Mouse (Mus musculus) heart, postnatal 0 days (tissue): Measurements from ENCODE around the gene Rbks. TPM values are rescaled to one million over a fixed set of nuclear protein-coding genes. Genes with fewer than 3 reads are reported as not detected.

Experiments used
- ATAC-seq: fragments of 200-750 bp; cut with Nextera tagmentation; 2 replicates; pipeline ENCODE4 v1.8.0; 2017; ENCODE audit warnings: low read depth, moderate number of reproducible peaks, moderate library complexity; ENCODE audit not compliant: insufficient read depth
- DNase-seq: peaks from one replicate; pipeline ENCODE4 v3.0.0-alpha.2; 2016; ENCODE audit warnings: low spot score
- H3K27ac ChIP-seq: fragments of 300-500 bp; sonication (generic); 2 replicates; pipeline ENCODE4 v1.5.1; 2014; ENCODE audit warnings: low read depth, mild to moderate bottlenecking
- H3K27me3 ChIP-seq: fragments of 300-500 bp; sonication (generic); 2 replicates; pipeline ENCODE4 v1.6.1; 2014; ENCODE audit warnings: low read length, mixed read lengths; ENCODE audit not compliant: control insufficient read depth, insufficient read depth
- H3K36me3 ChIP-seq: fragments of 300-500 bp; sonication (generic); replicated peaks from 2 replicates; pipeline ENCODE4 v1.6.1; 2014; ENCODE audit warnings: low read length, mixed read lengths; ENCODE audit not compliant: control insufficient read depth, insufficient read depth
- H3K4me1 ChIP-seq: fragments of 300-500 bp; sonication (generic); 2 replicates; pipeline ENCODE4 v1.6.1; 2014; ENCODE audit warnings: antibody characterized with exemption; ENCODE audit not compliant: control insufficient read depth, insufficient read depth
- H3K4me2 ChIP-seq: fragments of 300-500 bp; sonication (generic); 2 replicates; pipeline ENCODE4 v1.6.1; 2014; ENCODE audit warnings: low read depth, mild to moderate bottlenecking, low read length, moderate library complexity
- H3K4me3 ChIP-seq: fragments of 300-500 bp; sonication (generic); 2 replicates; pipeline ENCODE4 v1.5.1; 2014; ENCODE audit warnings: low read depth, low read length
- H3K9ac ChIP-seq: fragments of 300-500 bp; sonication (generic); replicated peaks from 2 replicates; pipeline ENCODE4 v1.6.1; 2014; ENCODE audit warnings: low read depth, low read length, mixed read lengths
- H3K9me3 ChIP-seq: fragments of 300-500 bp; sonication (generic); replicated peaks from 2 replicates; pipeline ENCODE4 v1.6.1; 2016; ENCODE audit warnings: low read length; ENCODE audit not compliant: control insufficient read depth
- CTCF ChIP-seq: IDR thresholded peaks from 2 replicates; pipeline ENCODE4 v1.5.1; 2016; ENCODE audit warnings: antibody characterized with exemption, control low read depth, low read depth
- EP300 ChIP-seq: IDR thresholded peaks from 2 replicates; pipeline ENCODE4 v1.6.1; 2016; ENCODE audit warnings: antibody characterized with exemption, low read depth
- WGBS: fragments of 180-500 bp; shearing (Covaris S2); extraction: QIAGEN DNeasy Blood & Tissue Kit; methylation state at CpG from one replicate; pipeline ENCODE4 v1.1.7; 2014; 5-methylcytosine and 5-hydroxymethylcytosine counted together
- polyA plus RNA-seq: library from polyadenylated mRNA; unstranded; fragments of >200 nt; fragmentation: Nextera tagmentation; extraction: Ambion mirVana; gene quantifications from 2 replicates; pipeline ENCODE4 v1.2.1, GENCODE M21; 2015
- total RNA-seq: library from RNA; depleted of rRNA; stranded (reverse); fragments of >200 nt; gene quantifications from 2 replicates; pipeline ENCODE4 v1.2.3, GENCODE M21; 2014; ENCODE audit warnings: low replicate concordance; rRNA removed

The Rbks gene
- 0.53 and 0.58 TPM in 2 replicates for total RNA-seq
- 9.1 and 9.4 TPM in 2 replicates for polyA plus RNA-seq

- peak within 1 kb of the TSS; percentile 77 for H3K9ac ChIP-seq
- 8% methylated on average over 18 of the region's 18 CpGs for WGBS
- 0 out of 2 replicates have a peak, but pooled peaks cover 4% of the 10 kb centered on the region for H3K4me1 ChIP-seq
- DNase-seq, result peak; percentile 65
- H3K36me3 ChIP-seq, result peaks cover 4% of the 10 kb centered on the region
- peak within 1 kb of the TSS; percentile 92 for H3K27ac ChIP-seq
- no peaks in the 10 kb centered on the region for H3K27me3 ChIP-seq
- no peak for ATAC-seq
- H3K4me2 ChIP-seq, result peak within 1 kb of the TSS; percentile 83
- no peaks in the 10 kb centered on the region for H3K9me3 ChIP-seq
- TF ChIP-seq CTCF, result no peak
- no peak for TF ChIP-seq EP300
- peak within 1 kb of the TSS; percentile 78 for H3K4me3 ChIP-seq
These were observed at the start of gene Rbks for GRCm38 (mm10) chr5:31696971-31697643. TSS of gene Rbks (minus strand) at chr5:31697627.

DNA sequence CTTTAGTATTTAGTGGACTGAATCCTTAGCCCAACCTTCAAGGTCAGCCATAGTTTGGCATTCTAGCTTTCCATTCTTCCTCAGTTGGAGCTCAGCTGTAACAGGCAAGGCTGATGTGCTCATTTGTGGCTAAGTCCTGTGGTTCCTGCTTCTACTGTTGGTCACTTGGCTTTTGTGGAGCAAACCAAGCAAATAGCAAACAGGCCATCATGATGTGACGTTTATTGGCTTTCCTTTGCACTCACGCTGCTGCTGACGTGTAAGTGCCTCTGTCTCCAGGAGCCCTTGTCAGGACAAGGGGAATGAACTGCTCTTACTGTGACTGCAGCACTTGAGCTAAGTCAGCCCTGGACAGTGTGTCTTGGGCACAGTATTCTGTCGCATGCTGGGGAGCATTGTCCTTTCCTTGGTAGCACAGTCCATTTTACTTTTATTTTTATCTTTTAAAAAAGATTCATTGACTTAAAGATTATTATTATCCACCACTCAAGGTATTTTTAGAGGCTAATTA, 45.1 kb upstream of the Rbks start:
- no peaks in the 10 kb centered on the region for H3K9me3 ChIP-seq
- no peak overlapping the region for H3K27ac ChIP-seq
- H3K27me3 ChIP-seq, result no peaks in the 10 kb centered on the region
- no peak overlapping the region for H3K4me3 ChIP-seq
- no peaks in the 10 kb centered on the region for H3K4me1 ChIP-seq
- H3K4me2 ChIP-seq, result no peak overlapping the region
- H3K9ac ChIP-seq, result no peak overlapping the region
- H3K36me3 ChIP-seq, result no peaks in the 10 kb centered on the region
- WGBS, result 48% methylated on average over 4 of the region's 4 CpGs
- peak; percentile 18 for DNase-seq
- TF ChIP-seq EP300 (no peak), CTCF (no peak)
- no peak for ATAC-seq

- no peak overlapping the region for H3K4me3 ChIP-seq
- no peaks in the 10 kb centered on the region for H3K36me3 ChIP-seq
- ATAC-seq (no peak), DNase-seq (no peak)
- 95% methylated on average over 1 of the region's 1 CpGs for WGBS
- H3K4me1 ChIP-seq, result no peaks in the 10 kb centered on the region
- H3K9ac ChIP-seq, result no peak overlapping the region
- TF ChIP-seq CTCF, result no peak
- TF ChIP-seq EP300, result no peak
- no peaks in the 10 kb centered on the region for H3K27me3 ChIP-seq
- no peak overlapping the region for H3K4me2 ChIP-seq
- no peak overlapping the region for H3K27ac ChIP-seq
- H3K9me3 ChIP-seq, result no peaks in the 10 kb centered on the region
These were observed 44.5 kb upstream of the Rbks start for GRCm38 (mm10) chr5:31741931-31742330.

- TF ChIP-seq EP300 (no peak), CTCF (no peak)
- ATAC-seq, result no peak
- no peak overlapping the region for H3K4me2 ChIP-seq
- H3K36me3 ChIP-seq, result no peaks in the 10 kb centered on the region
- H3K9me3 ChIP-seq, result no peaks in the 10 kb centered on the region
- no peak for DNase-seq
- no peaks in the 10 kb centered on the region for H3K4me1 ChIP-seq
- H3K4me3 ChIP-seq, result no peak overlapping the region
- H3K27ac ChIP-seq, result no peak overlapping the region
- H3K27me3 ChIP-seq, result no peaks in the 10 kb centered on the region
- WGBS, result 34% methylated on average over 3 of the region's 3 CpGs
- no peak overlapping the region for H3K9ac ChIP-seq
These were observed 35.4 kb upstream of the Rbks start for GRCm38 (mm10) chr5:31732644-31733338.

GRCm38 (mm10) chr5:31727456-31727855, 30.0 kb upstream of the Rbks start:
- DNase-seq, result peak; percentile 33

More at GRCm38 (mm10) chr5:31727456-31727855, 30.0 kb upstream of the Rbks start:
- no peak overlapping the region for H3K4me2 ChIP-seq
- TF ChIP-seq EP300 (peak; percentile 89), CTCF (no peak)
- H3K9me3 ChIP-seq, result no peaks in the 10 kb centered on the region
- H3K9ac ChIP-seq, result no peak overlapping the region
- no peaks in the 10 kb centered on the region for H3K27me3 ChIP-seq
- H3K27ac ChIP-seq, result no peak overlapping the region
- H3K36me3 ChIP-seq, result no peaks in the 10 kb centered on the region
- H3K4me1 ChIP-seq, result no peaks in the 10 kb centered on the region
- no peak overlapping the region for H3K4me3 ChIP-seq
- no peak for ATAC-seq
- 63% methylated on average over 5 of the region's 5 CpGs for WGBS
